Mouse (Mus musculus) ES-E14 (cell line): ENCODE measurements around the gene Adgrg1. TPM values are rescaled to one million over a fixed set of nuclear protein-coding genes. Genes with fewer than 3 reads are reported as not detected.

Source experiments
- DNase-seq: peaks from one replicate; pipeline ENCODE4 v3.0.0-alpha.2; 2013; ENCODE audit warnings: low read depth, low spot score
- H3K27ac ChIP-seq: 2 replicates; pipeline ENCODE4 v1.5.1; 2012; ENCODE audit warnings: low read depth, mild to moderate bottlenecking, low read length, moderate library complexity, mixed read lengths; ENCODE audit not compliant: poor library complexity, insufficient read depth, severe bottlenecking
- H3K36me3 ChIP-seq: 2 replicates; pipeline ENCODE4 v1.6.1; 2012; ENCODE audit warnings: mild to moderate bottlenecking, low read length, moderate library complexity, mixed read lengths; ENCODE audit not compliant: control insufficient read depth, poor library complexity, insufficient read depth, severe bottlenecking
- H3K4me1 ChIP-seq, 2 experiments: fragments of 150-350 bp in 1 of 2; sonication (generic) in 1 of 2; 2 replicates each; pipeline ENCODE4 v1.6.1; 2012; ENCODE audit warnings: low read length in 2 of 2, mild to moderate bottlenecking in 1 of 2, mixed read lengths in 1 of 2; ENCODE audit not compliant: control insufficient read depth in 2 of 2, insufficient read depth in 2 of 2, poor library complexity in 1 of 2
- H3K4me3 ChIP-seq, 2 experiments: fragments of 150-350 bp in 1 of 2; sonication (generic) in 1 of 2; 2 replicates each; pipeline ENCODE4 v1.5.1; 2012; ENCODE audit warnings: low read length in 2 of 2, low read depth in 1 of 2, mild to moderate bottlenecking in 1 of 2, mixed read lengths in 1 of 2; ENCODE audit not compliant: insufficient read depth in 1 of 2, poor library complexity in 1 of 2, severe bottlenecking in 1 of 2
- H3K9ac ChIP-seq: 2 replicates; pipeline ENCODE4 v1.6.1; 2012; ENCODE audit warnings: low read depth, mild to moderate bottlenecking, low read length, mixed read lengths; ENCODE audit not compliant: poor library complexity, insufficient read depth, severe bottlenecking
- H3K9me3 ChIP-seq: fragments of 150-350 bp; sonication (generic); 2 replicates; pipeline ENCODE4 v1.6.1; 2012; ENCODE audit warnings: low read depth, mild to moderate bottlenecking, low read length; ENCODE audit not compliant: control insufficient read depth, insufficient read depth
- CHD2 ChIP-seq: IDR thresholded peaks from 2 replicates; pipeline ENCODE4 v1.6.1; 2014; ENCODE audit warnings: mild to moderate bottlenecking, low read depth, low read length, inconsistent platforms
- HCFC1 ChIP-seq: IDR thresholded peaks from 2 replicates; pipeline ENCODE4 v1.6.1; 2012; ENCODE audit warnings: low read length, inconsistent platforms, borderline replicate concordance; ENCODE audit not compliant: insufficient read depth
- MAFK ChIP-seq: IDR thresholded peaks from 2 replicates; pipeline ENCODE4 v1.6.1; 2014; ENCODE audit warnings: mild to moderate bottlenecking, low read depth, low read length, inconsistent platforms; ENCODE audit not compliant: insufficient read depth
- ZC3H11A ChIP-seq: IDR thresholded peaks from 2 replicates; pipeline ENCODE4 v1.6.1; 2012; ENCODE audit warnings: low read depth, mild to moderate bottlenecking, inconsistent platforms, low read length, borderline replicate concordance
- ZNF384 ChIP-seq: IDR thresholded peaks from 2 replicates; pipeline ENCODE4 v1.6.1; 2012; ENCODE audit warnings: low read depth, low read length, inconsistent platforms
- in situ Hi-C, 2 experiments: fragments of 600-800 bp; cut with MboI; formaldehyde crosslinking; loops; one replicate each; pipeline ENCODE4 v1.15.1; 2025; ENCODE audit warnings: low sequenced_read_pairs in 2 of 2, inconsistent platforms in 1 of 2; ENCODE audit not compliant: unreplicated experiment in 2 of 2
- total RNA-seq: library from RNA; depleted of rRNA; stranded (reverse); fragments of 300-350 nt; gene quantifications from 2 replicates; pipeline ENCODE4 v1.2.3, GENCODE M21; 2012; rRNA removed

Adgrg1 gene
- 5.4 and 5.7 TPM in 2 replicates for total RNA-seq

- H3K36me3 ChIP-seq, result no peaks in the 10 kb centered on the region
- peaks cover 0 to 13% of the 10 kb centered on the region in 2 experiments; a peak in 2 of 4 replicates for H3K4me1 ChIP-seq
- in situ Hi-C loops, result no loop called here
- H3K27ac ChIP-seq, result no peak within 1 kb of the TSS; the same call in 1 of the 2 replicates
- H3K9me3 ChIP-seq, result no peaks in the 10 kb centered on the region
- DNase-seq, result no peak
- TF ChIP-seq ZNF384, result no peak
- no peak for TF ChIP-seq HCFC1
- no peak for TF ChIP-seq CHD2
- TF ChIP-seq MAFK, result no peak
- no peak for TF ChIP-seq ZC3H11A
- no peak within 1 kb of the TSS for H3K9ac ChIP-seq
- H3K4me3 ChIP-seq, result no peak within 1 kb of the TSS
Observed at GRCm38 (mm10) chr8:94974467-94975165, at the start of gene Adgrg1. Gene Adgrg1, plus strand, starts transcription at chr8:94974751.

DNA sequence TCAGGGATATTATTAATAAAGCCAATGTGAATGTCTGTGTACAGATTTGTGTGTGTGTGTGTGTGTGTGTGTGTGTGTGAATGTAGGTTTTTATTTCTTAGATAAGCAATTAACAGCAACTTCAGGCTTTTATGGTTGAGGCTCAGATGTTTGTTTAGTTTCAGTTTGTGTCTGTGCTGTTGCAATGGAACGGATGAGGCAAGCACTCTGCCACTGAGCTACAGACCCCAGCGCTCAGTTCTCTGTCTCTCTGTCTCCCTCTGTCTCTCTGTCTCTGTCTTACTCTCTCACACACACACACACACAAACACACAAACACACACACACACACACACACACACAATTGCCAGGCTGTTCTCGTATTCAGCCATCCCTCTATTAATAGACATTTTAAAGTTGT lies 46.3 kb upstream of the Adgrg1 start:
- no peak for DNase-seq
- Histone ChIP-seq H3K27ac (no peak overlapping the region), H3K4me1 (peaks cover 0 to 7% of the 10 kb centered on the region in 2 experiments; a peak in 2 of 4 replicates), H3K9ac (no peak overlapping the region), H3K4me3 (no peak overlapping the region), H3K9me3 (no peaks in the 10 kb centered on the region), H3K36me3 (no peaks in the 10 kb centered on the region)
- in situ Hi-C loops, result no loop called here
- TF ChIP-seq ZNF384 (no peak), MAFK (no peak), CHD2 (no peak)

DNA sequence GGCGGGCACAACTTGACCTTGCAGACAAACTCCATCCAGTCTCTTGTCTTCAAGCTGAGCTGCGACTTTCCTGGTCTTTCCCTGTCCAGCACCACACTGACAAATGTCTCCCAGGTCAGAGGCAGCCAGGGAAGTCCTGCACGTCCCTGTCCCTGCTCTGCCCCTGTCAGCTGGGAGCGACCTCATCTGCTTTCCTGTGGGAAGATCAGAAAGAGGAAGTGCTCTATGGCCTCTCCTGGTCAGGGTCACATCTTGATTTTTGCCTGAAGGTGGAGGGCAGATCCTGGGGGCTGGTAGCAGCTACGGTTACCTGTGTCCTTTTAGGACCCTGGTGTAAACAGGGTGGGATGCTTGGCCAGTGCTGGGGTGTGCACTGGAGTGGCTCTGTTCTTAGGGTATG lies 40.6 kb upstream of the Adgrg1 start:
- Histone ChIP-seq H3K4me1 (no peaks in the 10 kb centered on the region), H3K36me3 (no peaks in the 10 kb centered on the region), H3K27ac (no peak overlapping the region; the same call in 1 of the 2 replicates), H3K9me3 (no peaks in the 10 kb centered on the region), H3K9ac (no peak overlapping the region), H3K4me3 (no peak overlapping the region)
- in situ Hi-C loops, result no loop called here
- no peak for TF ChIP-seq HCFC1
- TF ChIP-seq MAFK, result no peak
- no peak for TF ChIP-seq ZC3H11A
- no peak for TF ChIP-seq CHD2
- no peak for TF ChIP-seq ZNF384
- no peak for DNase-seq

DNA sequence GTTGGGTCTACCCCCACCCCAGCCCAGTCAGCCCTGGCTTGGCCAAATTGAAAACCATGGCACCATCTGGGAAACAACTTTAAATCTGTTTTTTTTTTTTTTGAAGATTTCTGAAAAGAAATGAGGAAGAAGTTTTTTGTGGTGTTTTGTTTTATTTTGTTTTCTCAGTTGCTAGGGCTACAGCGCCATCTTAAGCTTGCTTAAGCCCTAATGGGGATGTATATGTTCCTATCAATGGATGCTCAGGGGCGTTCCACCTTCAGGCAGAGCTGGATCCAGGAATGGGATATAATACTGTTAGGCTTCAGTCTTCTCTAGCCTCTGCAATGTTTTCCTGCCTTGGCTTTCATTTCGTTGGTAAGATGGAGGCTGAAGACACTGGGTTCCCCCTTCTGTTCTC lies 39.4 kb upstream of the Adgrg1 start:
- no peak overlapping the region for H3K9ac ChIP-seq
- no peak overlapping the region for H3K27ac ChIP-seq
- DNase-seq, result no peak
- no peaks in the 10 kb centered on the region for H3K36me3 ChIP-seq
- no peaks in the 10 kb centered on the region for H3K4me1 ChIP-seq
- TF ChIP-seq ZNF384 (no peak), MAFK (no peak), CHD2 (no peak), ZC3H11A (no peak), HCFC1 (no peak)
- H3K9me3 ChIP-seq, result no peaks in the 10 kb centered on the region
- H3K4me3 ChIP-seq, result no peak overlapping the region
- in situ Hi-C loops, result no loop called here

DNA sequence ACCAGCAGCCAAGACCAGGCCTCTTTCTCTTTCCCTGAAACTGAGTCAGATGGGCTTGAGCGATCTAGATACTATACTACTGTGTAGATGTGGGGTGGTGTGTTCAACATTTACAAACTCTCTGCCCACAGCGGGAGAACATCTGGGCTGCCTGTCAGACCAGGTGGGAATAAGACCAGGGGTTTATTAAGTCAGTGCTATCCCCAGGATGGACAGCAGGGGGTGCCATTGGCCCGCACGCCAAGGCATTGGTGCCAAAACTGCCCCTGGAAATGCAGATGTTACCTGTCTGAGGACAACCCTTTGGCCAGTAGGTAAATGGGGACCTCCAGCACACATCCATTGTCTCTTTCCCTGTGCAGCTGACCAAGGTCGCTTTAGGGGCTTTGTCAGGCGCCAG lies 32.0 kb upstream of the Adgrg1 start:
- in situ Hi-C loops, result loop anchor here in 1 of 2 experiments (10.0 kb wide), 2 partner anchors 262 to 292 kb away; partner anchors contain the start of gene Kifc3
- Histone ChIP-seq H3K4me3 (no peak overlapping the region), H3K36me3 (no peaks in the 10 kb centered on the region), H3K27ac (no peak overlapping the region), H3K9me3 (no peaks in the 10 kb centered on the region), H3K9ac (no peak overlapping the region), H3K4me1 (peaks cover 0 to 2% of the 10 kb centered on the region in 2 experiments; a peak in 1 of 4 replicates)
- TF ChIP-seq CHD2 (no peak), HCFC1 (no peak), ZC3H11A (peak; percentile 72; the same call in 1 of the 2 replicates), MAFK (no peak), ZNF384 (no peak)
- peak; percentile 55 for DNase-seq
